Mouse (Mus musculus) lung, postnatal 0 days (tissue): Measurements from ENCODE around the gene Lefty1. TPM values are rescaled to one million over a fixed set of nuclear protein-coding genes. Genes with fewer than 3 reads are reported as not detected.
A peak's percentile ranks its signal among the peaks of the same experiment; 100 is the strongest.

Experiments
- ATAC-seq: fragments of 200-750 bp; cut with Nextera tagmentation; 2 replicates; pipeline ENCODE4 v1.8.0; 2017; ENCODE audit warnings: moderate library complexity
- DNase-seq: peaks from one replicate; pipeline ENCODE4 v3.0.0-alpha.2; 2016; ENCODE audit warnings: low spot score
- H3K27ac ChIP-seq: fragments of 300-500 bp; sonication (generic); 2 replicates; pipeline ENCODE4 v1.5.1; 2014; ENCODE audit warnings: antibody characterized with exemption, mild to moderate bottlenecking, low read length, mixed read lengths
- H3K27me3 ChIP-seq: fragments of 300-500 bp; sonication (generic); replicated peaks from 2 replicates; pipeline ENCODE4 v1.6.1; 2014; ENCODE audit warnings: low read length, mixed read lengths; ENCODE audit not compliant: insufficient read depth
- H3K36me3 ChIP-seq: fragments of 300-500 bp; sonication (generic); 2 replicates; pipeline ENCODE4 v1.6.1; 2014; ENCODE audit warnings: low read length, mixed read lengths; ENCODE audit not compliant: insufficient read depth
- H3K4me1 ChIP-seq: fragments of 300-500 bp; sonication (generic); 2 replicates; pipeline ENCODE4 v1.6.1; 2014; ENCODE audit warnings: antibody characterized with exemption, low read depth, low read length, mixed read lengths; ENCODE audit not compliant: insufficient read depth
- H3K4me2 ChIP-seq: fragments of 300-500 bp; sonication (generic); replicated peaks from 2 replicates; pipeline ENCODE4 v1.6.1; 2014; ENCODE audit warnings: low read depth, mild to moderate bottlenecking, low read length, moderate library complexity, mixed read lengths
- H3K4me3 ChIP-seq: fragments of 300-500 bp; sonication (generic); 2 replicates; pipeline ENCODE4 v1.5.1; 2014; ENCODE audit warnings: low read depth, low read length
- H3K9ac ChIP-seq: fragments of 300-500 bp; sonication (generic); replicated peaks from 2 replicates; pipeline ENCODE4 v1.6.1; 2014; ENCODE audit warnings: low read depth, mild to moderate bottlenecking
- H3K9me3 ChIP-seq: fragments of 300-500 bp; sonication (generic); 2 replicates; pipeline ENCODE4 v1.6.1; 2016; ENCODE audit warnings: low read length, mixed read lengths
- CTCF ChIP-seq: IDR thresholded peaks from 2 replicates; pipeline ENCODE4 v1.5.1; 2016; ENCODE audit warnings: antibody characterized with exemption, mild to moderate bottlenecking
- EP300 ChIP-seq: IDR thresholded peaks from 2 replicates; pipeline ENCODE4 v1.6.1; 2016; ENCODE audit warnings: antibody characterized with exemption, mild to moderate bottlenecking, control low read depth
- WGBS: fragments of 180-500 bp; shearing (Covaris S2); extraction: QIAGEN DNeasy Blood & Tissue Kit; methylation state at CpG from one replicate; pipeline ENCODE4 v1.1.7; 2014; 5-methylcytosine and 5-hydroxymethylcytosine counted together
- polyA plus RNA-seq: library from polyadenylated mRNA; unstranded; fragments of >200 nt; fragmentation: Nextera tagmentation; extraction: Ambion mirVana; gene quantifications from 2 replicates; pipeline ENCODE4 v1.2.1, GENCODE M21; 2015

Gene Lefty1
- polyA plus RNA-seq, 1 experiment from 2014 or later: 1.1 TPM

DNA sequence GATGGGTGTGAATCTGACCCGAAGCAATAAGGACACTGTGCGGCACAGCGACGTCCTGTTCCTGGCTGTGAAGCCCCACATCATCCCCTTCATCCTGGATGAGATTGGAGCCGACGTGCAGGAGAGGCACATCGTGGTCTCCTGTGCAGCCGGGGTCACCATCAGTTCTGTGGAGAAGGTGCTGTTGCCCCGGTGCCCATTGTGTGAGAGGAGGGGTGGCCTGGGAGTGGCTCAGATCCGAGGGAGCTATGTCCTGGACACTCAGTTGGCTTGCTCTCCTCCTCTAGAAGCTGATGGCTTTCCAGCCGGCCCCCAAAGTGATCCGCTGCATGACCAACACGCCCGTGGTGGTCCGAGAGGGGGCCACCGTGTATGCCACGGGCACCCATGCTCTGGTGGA lies 28.9 kb upstream of the Lefty1 start:
- no peak overlapping the region for H3K4me3 ChIP-seq
- no peak for TF ChIP-seq CTCF
- no peak for TF ChIP-seq EP300
- no peak overlapping the region for H3K27ac ChIP-seq
- no peaks in the 10 kb centered on the region for H3K27me3 ChIP-seq
- H3K4me1 ChIP-seq: 0 out of 2 replicates have a peak, but pooled peaks cover 3% of the 10 kb centered on the region
- DNase-seq: no peak
- H3K4me2 ChIP-seq: no peak overlapping the region
- no peaks in the 10 kb centered on the region for H3K9me3 ChIP-seq
- 0 out of 2 replicates have a peak, but pooled peaks cover 7% of the 10 kb centered on the region for H3K36me3 ChIP-seq
- H3K9ac ChIP-seq: no peak overlapping the region
- ATAC-seq: no peak
- WGBS: 94% methylated on average over 17 of the region's 17 CpGs

GRCm38 (mm10) chr1:180906461-180907147 lies 28.2 kb upstream of the Lefty1 start:
- 89% methylated on average over 24 of the region's 24 CpGs for WGBS
- Histone ChIP-seq H3K4me2 (no peak overlapping the region), H3K9me3 (no peaks in the 10 kb centered on the region)

DNA sequence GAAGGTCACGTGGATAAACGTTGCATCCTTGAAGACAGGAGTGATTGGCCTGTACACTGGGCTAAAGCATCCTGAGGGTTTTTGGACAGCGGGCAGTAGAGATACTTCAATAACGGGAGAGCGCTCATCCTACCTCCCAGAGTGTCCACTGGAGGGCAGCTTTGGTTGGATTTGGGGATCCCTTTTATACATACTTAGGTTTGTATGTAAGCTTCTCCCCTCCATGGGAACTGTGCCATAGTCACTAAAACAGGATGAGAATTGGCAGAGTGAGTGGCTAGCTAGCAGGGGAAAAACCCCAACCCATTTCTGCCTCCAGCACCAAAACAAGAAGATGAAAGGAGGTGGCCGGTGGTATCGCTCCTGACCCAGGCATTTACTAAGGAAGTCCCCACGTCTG lies 23.7 kb upstream of the Lefty1 start:
- DNase-seq: peak; percentile 40
- Histone ChIP-seq H3K27ac (no peak overlapping the region), H3K4me2 (no peak overlapping the region)

More at GRCm38 (mm10) chr1:180906461-180907147, 28.2 kb upstream of the Lefty1 start:
- H3K4me1 ChIP-seq: 0 out of 2 replicates have a peak, but pooled peaks cover 3% of the 10 kb centered on the region
- 0 out of 2 replicates have a peak, but pooled peaks cover 7% of the 10 kb centered on the region for H3K36me3 ChIP-seq
- no peak for ATAC-seq
- no peak overlapping the region for H3K27ac ChIP-seq
- no peak overlapping the region for H3K9ac ChIP-seq
- no peak overlapping the region for H3K4me3 ChIP-seq
- TF ChIP-seq CTCF (no peak), EP300 (no peak)
- H3K27me3 ChIP-seq: no peaks in the 10 kb centered on the region
- no peak for DNase-seq

DNA sequence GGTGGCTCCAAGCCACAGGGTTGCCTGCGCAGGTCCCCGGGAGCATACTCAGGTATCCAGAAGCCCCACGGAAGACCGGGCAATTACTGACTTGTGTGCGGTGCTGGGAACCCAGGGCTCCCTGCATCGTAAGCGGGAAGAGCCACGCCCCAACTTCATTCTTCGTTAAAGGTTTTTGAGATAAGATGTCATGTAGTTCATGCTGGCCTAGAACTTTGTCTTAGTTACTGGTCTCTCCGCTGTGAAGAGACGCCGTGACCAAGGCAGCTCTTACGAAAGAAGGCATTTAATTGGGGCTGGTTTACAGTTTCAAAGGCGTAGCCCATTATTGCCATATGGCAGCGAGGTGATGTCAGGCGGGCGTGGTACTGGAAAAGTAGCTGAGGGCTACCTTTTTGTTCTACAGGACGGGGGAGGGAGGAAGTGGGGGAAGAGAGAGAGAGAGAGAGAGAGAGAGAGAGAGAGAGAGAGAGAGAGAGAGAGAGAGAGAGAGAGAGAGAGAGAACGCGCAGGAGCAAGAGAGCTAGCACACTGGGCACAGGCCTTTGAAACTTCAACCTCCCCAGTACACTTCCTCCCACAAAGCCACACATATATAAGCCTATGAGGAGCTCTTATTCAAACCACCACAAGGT lies 23.1 kb upstream of the Lefty1 start:
- Histone ChIP-seq H3K9ac (no peak overlapping the region), H3K36me3 (0 out of 2 replicates have a peak, but pooled peaks cover 7% of the 10 kb centered on the region), H3K4me2 (no peak overlapping the region), H3K4me1 (no peaks in the 10 kb centered on the region), H3K9me3 (no peaks in the 10 kb centered on the region), H3K27me3 (no peaks in the 10 kb centered on the region), H3K4me3 (no peak overlapping the region), H3K27ac (no peak overlapping the region)
- no peak for TF ChIP-seq EP300
- TF ChIP-seq CTCF: no peak
- DNase-seq: peak; percentile 37
- 56% methylated on average over 20 of the region's 20 CpGs for WGBS
- peak; percentile 24 for ATAC-seq

More for the DNA sequence above, 23.7 kb upstream of the Lefty1 start:
- ATAC-seq: peak; percentile 17; the same call in 1 of the 2 replicates
- H3K4me3 ChIP-seq: no peak overlapping the region
- TF ChIP-seq EP300 (no peak), CTCF (peak; percentile 55)
- no peak overlapping the region for H3K9ac ChIP-seq
- H3K36me3 ChIP-seq: 0 out of 2 replicates have a peak, but pooled peaks cover 7% of the 10 kb centered on the region
- H3K4me1 ChIP-seq: no peaks in the 10 kb centered on the region
- H3K9me3 ChIP-seq: no peaks in the 10 kb centered on the region
- H3K27me3 ChIP-seq: no peaks in the 10 kb centered on the region
- WGBS: 44% methylated on average over 8 of the region's 8 CpGs

- no peak overlapping the region for H3K4me2 ChIP-seq
Observed at GRCm38 (mm10) chr1:180912792-180913191, 22.0 kb upstream of the Lefty1 start.

DNA sequence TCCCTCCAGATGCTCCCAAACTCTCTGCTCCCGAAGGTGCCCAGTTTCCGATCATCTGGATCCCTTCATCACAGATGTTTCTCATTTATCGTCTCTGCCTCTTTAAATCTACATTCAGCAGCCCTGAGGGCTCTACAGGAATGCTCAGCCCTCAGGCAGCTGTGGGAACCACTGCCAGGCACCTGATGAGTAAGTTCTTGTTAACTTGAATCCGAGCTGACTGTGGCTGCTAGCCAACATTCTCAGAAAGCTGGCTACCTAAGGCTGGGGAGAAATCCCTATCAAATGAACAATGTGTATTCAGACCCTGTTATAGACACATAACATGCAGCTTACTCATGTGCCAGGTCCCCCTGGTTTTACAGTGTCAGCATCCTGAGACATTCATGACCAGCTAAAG lies 21.0 kb upstream of the Lefty1 start:
- 41% methylated on average over 4 of the region's 4 CpGs for whole genome bisulfite sequencing
- H3K9ac ChIP-seq: no peak overlapping the region
- peak; percentile 64 for ATAC-seq

More at GRCm38 (mm10) chr1:180912792-180913191, 22.0 kb upstream of the Lefty1 start:
- ATAC-seq: no peak
- TF ChIP-seq CTCF: no peak
- no peak for TF ChIP-seq EP300
- Histone ChIP-seq H3K36me3 (0 out of 2 replicates have a peak, but pooled peaks cover 1% of the 10 kb centered on the region), H3K4me3 (no peak overlapping the region), H3K4me1 (no peaks in the 10 kb centered on the region), H3K27me3 (no peaks in the 10 kb centered on the region), H3K9ac (no peak overlapping the region), H3K9me3 (no peaks in the 10 kb centered on the region), H3K27ac (no peak overlapping the region)
- 67% methylated on average over 5 of the region's 5 CpGs for WGBS
- no peak for DNase-seq

More for the DNA sequence above, 21.0 kb upstream of the Lefty1 start:
- no peaks in the 10 kb centered on the region for H3K4me1 ChIP-seq
- H3K27me3 ChIP-seq: no peaks in the 10 kb centered on the region
- TF ChIP-seq CTCF (no peak), EP300 (no peak)
- no peaks in the 10 kb centered on the region for H3K9me3 ChIP-seq
- H3K36me3 ChIP-seq: no peaks in the 10 kb centered on the region
- DNase-seq: peak; percentile 66
- H3K4me3 ChIP-seq: no peak overlapping the region
- no peak overlapping the region for H3K4me2 ChIP-seq
- no peak overlapping the region for H3K27ac ChIP-seq
